Mouse (Mus musculus) ES-E14 (cell line): ENCODE data around the gene Svep1.

ENCODE experiments used
- CHD2 ChIP-seq: IDR thresholded peaks from 2 replicates; pipeline ENCODE4 v1.6.1; 2014; ENCODE audit warnings: mild to moderate bottlenecking, low read depth, low read length, inconsistent platforms
- HCFC1 ChIP-seq: IDR thresholded peaks from 2 replicates; pipeline ENCODE4 v1.6.1; 2012; ENCODE audit warnings: low read length, inconsistent platforms, borderline replicate concordance; ENCODE audit not compliant: insufficient read depth
- ZNF384 ChIP-seq: IDR thresholded peaks from 2 replicates; pipeline ENCODE4 v1.6.1; 2012; ENCODE audit warnings: low read depth, low read length, inconsistent platforms

- TF ChIP-seq HCFC1 (no peak), ZNF384 (no peak), CHD2 (no peak)
These were observed 155.9 kb downstream of the Svep1 start for GRCm38 (mm10) chr4:58050746-58051145.
